Mouse (Mus musculus) MEL (cell line): Measurements from ENCODE around the gene Cemip.
A peak's percentile ranks its signal among the peaks of the same experiment; 100 is the strongest.

Source experiments
- BHLHE40 ChIP-seq: IDR thresholded peaks from 2 replicates; pipeline ENCODE4 v1.6.1; 2012; ENCODE audit warnings: low read depth, mild to moderate bottlenecking, inconsistent platforms, low read length, improper control_type of control experiment, borderline replicate concordance
- CHD1 ChIP-seq: IDR thresholded peaks from 2 replicates; pipeline ENCODE4 v1.6.1; 2012; ENCODE audit warnings: low read depth, mild to moderate bottlenecking, inconsistent platforms, low read length, improper control_type of control experiment
- CTCF ChIP-seq, 3 experiments: IDR thresholded peaks in 2 of 3; conservative IDR thresholded peaks in 1 of 3; 2 replicates each; pipeline ENCODE4 v1.5.1; 2011 to 2012; ENCODE audit warnings: low read length in 3 of 3, low read depth in 2 of 3, mild to moderate bottlenecking in 2 of 3, improper control_type of control experiment in 1 of 3, inconsistent platforms in 1 of 3, mixed read lengths in 1 of 3, moderate library complexity in 1 of 3; ENCODE audit not compliant: control insufficient read depth in 1 of 3, insufficient read depth in 1 of 3, poor library complexity in 1 of 3, severe bottlenecking in 1 of 3
- EP300 ChIP-seq, 2 experiments: IDR thresholded peaks; 2 replicates each; pipeline ENCODE4 v1.6.1; 2011; ENCODE audit warnings: improper control_type of control experiment in 2 of 2, low read length in 2 of 2, low read depth in 1 of 2, mild to moderate bottlenecking in 1 of 2
- GATA1 ChIP-seq: IDR thresholded peaks from 2 replicates; pipeline ENCODE4 v1.6.1; 2011; ENCODE audit warnings: low read depth, low read length, improper control_type of control experiment
- JUND ChIP-seq: IDR thresholded peaks from 2 replicates; pipeline ENCODE4 v1.6.1; 2011; ENCODE audit warnings: low read depth, mild to moderate bottlenecking, improper control_type of control experiment, low read length
- KAT2A ChIP-seq: conservative IDR thresholded peaks from 2 replicates; pipeline ENCODE4 v1.6.1; 2012; ENCODE audit warnings: low read depth, low read length, improper control_type of control experiment, inconsistent platforms
- NRF1 ChIP-seq: IDR thresholded peaks from 2 replicates; pipeline ENCODE4 v1.6.1; 2014; ENCODE audit warnings: low read depth, mild to moderate bottlenecking, inconsistent platforms, low read length, improper control_type of control experiment, moderate library complexity; ENCODE audit not compliant: poor library complexity, insufficient read depth, severe bottlenecking
- POLR2A ChIP-seq, 2 experiments: IDR thresholded peaks; 2 replicates each; pipeline ENCODE4 v1.6.1; 2011 to 2012; ENCODE audit warnings: low read length in 2 of 2, mild to moderate bottlenecking in 2 of 2, control low read depth in 1 of 2, improper control_type of control experiment in 1 of 2, low read depth in 1 of 2, moderate library complexity in 1 of 2; ENCODE audit not compliant: control insufficient read depth in 1 of 2, insufficient read depth in 1 of 2, poor library complexity in 1 of 2
- SMC3 ChIP-seq: IDR thresholded peaks from 2 replicates; pipeline ENCODE4 v1.6.1; 2011; ENCODE audit warnings: low read depth, low read length, improper control_type of control experiment
- USF1 ChIP-seq: IDR thresholded peaks from 2 replicates; pipeline ENCODE4 v1.6.1; 2014; ENCODE audit warnings: low read depth, mild to moderate bottlenecking, inconsistent platforms, low read length, improper control_type of control experiment, moderate library complexity

DNA sequence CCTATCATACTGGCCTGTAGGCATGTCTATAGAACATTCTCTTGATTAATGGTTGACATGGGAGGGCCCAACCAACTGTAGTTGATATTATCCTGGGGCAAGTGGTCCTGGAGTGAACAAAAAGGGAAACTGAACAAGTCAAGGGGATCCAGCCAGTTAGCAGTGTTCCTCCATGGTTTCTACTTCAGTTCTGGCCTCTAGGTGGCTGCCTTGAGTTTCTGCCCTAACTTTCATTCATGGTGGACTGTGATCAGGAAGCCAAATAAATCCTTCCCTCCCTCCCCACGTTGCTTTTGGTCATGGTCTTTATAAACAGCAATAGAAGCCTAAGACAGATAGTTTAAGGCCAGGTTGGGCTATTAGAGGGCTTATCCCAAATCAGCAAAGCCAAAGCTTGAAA is 3.5 kb upstream of the Cemip start:
- TF ChIP-seq CTCF (IDR thresholded peaks at IDR 0.05 in 2 of 3, conservative IDR thresholded peaks at IDR 0.05 in 1 of 3; ENCODE audit: control insufficient read depth in 1 of 3, insufficient read depth in 1 of 3, low read depth in 2 of 3, low read length in 3 of 3, poor library complexity in 1 of 3, severe bottlenecking in 1 of 3) (peak; percentile 47 to 68 (median 47)), USF1 (no peak), GATA1 (no peak), EP300 (IDR thresholded peaks at IDR 0.05; ENCODE audit: low read depth in 1 of 2, low read length in 2 of 2) (no peak), POLR2A (IDR thresholded peaks at IDR 0.05; ENCODE audit: control insufficient read depth in 1 of 2, insufficient read depth in 1 of 2, low read depth in 1 of 2, low read length in 2 of 2, poor library complexity in 1 of 2) (no peak), SMC3 (peak; percentile 79), JUND (no peak), CHD1 (no peak), KAT2A (no peak), BHLHE40 (no peak), NRF1 (no peak)
